Mouse (Mus musculus) ES-Bruce4 (cell line): ENCODE data around the gene Lrmda. TPM values are rescaled to one million over a fixed set of nuclear protein-coding genes. Genes with fewer than 3 reads are reported as not detected.

ENCODE experiments used
- H3K27ac ChIP-seq: 2 replicates; pipeline ENCODE4 v1.5.1; 2012; ENCODE audit warnings: low read length, inconsistent platforms; ENCODE audit not compliant: insufficient read depth
- H3K27me3 ChIP-seq: 2 replicates; pipeline ENCODE4 v1.6.1; 2012; ENCODE audit warnings: mild to moderate bottlenecking, low read length, inconsistent platforms; ENCODE audit not compliant: control insufficient read depth, poor library complexity, insufficient read depth, severe bottlenecking
- H3K36me3 ChIP-seq: 2 replicates; pipeline ENCODE4 v1.6.1; 2012; ENCODE audit warnings: inconsistent platforms, mild to moderate bottlenecking, low read length, moderate library complexity; ENCODE audit not compliant: control insufficient read depth, poor library complexity, insufficient read depth, severe bottlenecking
- H3K4me1 ChIP-seq: one replicate; pipeline ENCODE4 v1.8.1; 2011; ENCODE audit warnings: low read length; ENCODE audit not compliant: control insufficient read depth, insufficient read depth
- H3K4me3 ChIP-seq: 2 replicates; pipeline ENCODE4 v1.5.1; 2011; ENCODE audit warnings: low read depth, mild to moderate bottlenecking, low read length
- H3K9ac ChIP-seq: 2 replicates; pipeline ENCODE4 v1.6.1; 2012; ENCODE audit warnings: low read depth, mild to moderate bottlenecking, inconsistent platforms; ENCODE audit not compliant: poor library complexity, severe bottlenecking
- H3K9me3 ChIP-seq: replicated peaks from 2 replicates; pipeline ENCODE4 v1.6.1; 2012; ENCODE audit warnings: mild to moderate bottlenecking, low read length, inconsistent platforms; ENCODE audit not compliant: control insufficient read depth, poor library complexity, insufficient read depth, severe bottlenecking
- CTCF ChIP-seq: IDR thresholded peaks from one replicate; pipeline ENCODE4 v1.8.1; 2011; ENCODE audit warnings: low read depth, low read length
- EP300 ChIP-seq: IDR thresholded peaks from 2 replicates; pipeline ENCODE4 v1.6.1; 2011; ENCODE audit warnings: low read depth, low read length; ENCODE audit not compliant: insufficient read depth
- POLR2A ChIP-seq: IDR thresholded peaks from one replicate; pipeline ENCODE4 v1.8.1; 2011; ENCODE audit warnings: low read length; ENCODE audit not compliant: insufficient read depth
- polyA plus RNA-seq: library from polyadenylated mRNA; stranded (reverse); fragments of >200 nt; gene quantifications from 2 replicates; pipeline ENCODE4 v1.2.4, GENCODE M21; 2011; ENCODE audit warnings: low read depth; ENCODE audit not compliant: missing spikeins, insufficient read depth, insufficient read length

The Lrmda gene
- polyA plus RNA-seq, 1 experiment, result not detected

GRCm38 (mm10) chr14:22260033-22260419, 240.5 kb downstream of the Lrmda start:
- no peaks in the 10 kb centered on the region for H3K36me3 ChIP-seq
- H3K27ac ChIP-seq, result no peak overlapping the region
- H3K27me3 ChIP-seq, result no peaks in the 10 kb centered on the region
- no peak overlapping the region for H3K9ac ChIP-seq
- TF ChIP-seq CTCF (no peak), POLR2A (no peak), EP300 (no peak)
- H3K4me3 ChIP-seq, result no peak overlapping the region
- no peaks in the 10 kb centered on the region for H3K4me1 ChIP-seq
- no peaks in the 10 kb centered on the region for H3K9me3 ChIP-seq

- no peak overlapping the region for H3K9ac ChIP-seq
- no peak for TF ChIP-seq CTCF
- no peak for TF ChIP-seq EP300
- TF ChIP-seq POLR2A, result no peak
- H3K4me1 ChIP-seq, result no peaks in the 10 kb centered on the region
- no peaks in the 10 kb centered on the region for H3K9me3 ChIP-seq
- no peaks in the 10 kb centered on the region for H3K36me3 ChIP-seq
- H3K27me3 ChIP-seq, result no peaks in the 10 kb centered on the region
- no peak overlapping the region for H3K4me3 ChIP-seq
- H3K27ac ChIP-seq, result no peak overlapping the region
Measured at GRCm38 (mm10) chr14:22265229-22265905, 245.9 kb downstream of the Lrmda start.

- H3K36me3 ChIP-seq, result no peaks in the 10 kb centered on the region
- no peaks in the 10 kb centered on the region for H3K27me3 ChIP-seq
- H3K4me3 ChIP-seq, result no peak overlapping the region
- H3K9me3 ChIP-seq, result no peaks in the 10 kb centered on the region
- H3K27ac ChIP-seq, result no peak overlapping the region
- H3K4me1 ChIP-seq, result no peaks in the 10 kb centered on the region
- H3K9ac ChIP-seq, result no peak overlapping the region
- TF ChIP-seq EP300, result no peak
- TF ChIP-seq CTCF, result no peak
- no peak for TF ChIP-seq POLR2A
Measured at GRCm38 (mm10) chr14:22269812-22270211, 250.3 kb downstream of the Lrmda start.

- Histone ChIP-seq H3K4me3 (no peak overlapping the region), H3K9me3 (no peaks in the 10 kb centered on the region), H3K9ac (no peak overlapping the region), H3K27me3 (no peaks in the 10 kb centered on the region), H3K27ac (no peak overlapping the region), H3K4me1 (no peaks in the 10 kb centered on the region), H3K36me3 (no peaks in the 10 kb centered on the region)
- TF ChIP-seq POLR2A, result no peak
- no peak for TF ChIP-seq EP300
- no peak for TF ChIP-seq CTCF
Measured at GRCm38 (mm10) chr14:22278053-22278452, 258.5 kb downstream of the Lrmda start.

GRCm38 (mm10) chr14:22279591-22279990, 260.1 kb downstream of the Lrmda start:
- Histone ChIP-seq H3K9me3 (no peaks in the 10 kb centered on the region), H3K9ac (no peak overlapping the region), H3K27me3 (no peaks in the 10 kb centered on the region), H3K36me3 (no peaks in the 10 kb centered on the region), H3K4me1 (no peaks in the 10 kb centered on the region), H3K4me3 (no peak overlapping the region), H3K27ac (no peak overlapping the region)
- no peak for TF ChIP-seq POLR2A
- no peak for TF ChIP-seq CTCF
- TF ChIP-seq EP300, result no peak

GRCm38 (mm10) chr14:22281630-22282029, 262.1 kb downstream of the Lrmda start:
- H3K4me3 ChIP-seq, result no peak overlapping the region
- H3K9ac ChIP-seq, result no peak overlapping the region
- no peaks in the 10 kb centered on the region for H3K36me3 ChIP-seq
- H3K9me3 ChIP-seq, result no peaks in the 10 kb centered on the region
- H3K27me3 ChIP-seq, result no peaks in the 10 kb centered on the region
- TF ChIP-seq POLR2A (no peak), CTCF (no peak), EP300 (no peak)
- no peaks in the 10 kb centered on the region for H3K4me1 ChIP-seq
- no peak overlapping the region for H3K27ac ChIP-seq
